Mouse (Mus musculus): Measurements from ENCODE around the gene Ptpa.

- TF ChIP-seq CTCF (IDR thresholded peaks at IDR 0.05) (no peak), EP300 (IDR thresholded peaks at IDR 0.05) (no peak)
Observed at GRCm38 (mm10) chr2:30380564-30381376, 35.1 kb upstream of the Ptpa start.

All from lung, postnatal 0 days (tissue).